Mouse (Mus musculus) liver, embryonic 13.5 days (tissue): ENCODE data around the gene Hoxb4. TPM values are rescaled to one million over a fixed set of nuclear protein-coding genes. Genes with fewer than 3 reads are reported as not detected.

ENCODE experiments used
- ATAC-seq: fragments of 200-750 bp; cut with Nextera tagmentation; 2 replicates; pipeline ENCODE4 v1.8.0; 2017; ENCODE audit warnings: low read depth, mild to moderate bottlenecking, moderate number of reproducible peaks, moderate library complexity
- DNase-seq: peaks from one replicate; pipeline ENCODE4 v3.0.0; 2022
- H3K27ac ChIP-seq: fragments of 300-500 bp; sonication (generic); 2 replicates; pipeline ENCODE4 v1.5.1; 2015; ENCODE audit warnings: moderate library complexity, mild to moderate bottlenecking, inconsistent platforms
- H3K27me3 ChIP-seq: fragments of 300-500 bp; sonication (generic); 2 replicates; pipeline ENCODE4 v1.6.1; 2015; ENCODE audit warnings: mild to moderate bottlenecking, inconsistent platforms
- H3K36me3 ChIP-seq: fragments of 300-500 bp; sonication (generic); 2 replicates; pipeline ENCODE4 v1.6.1; 2015; ENCODE audit warnings: mild to moderate bottlenecking, inconsistent platforms
- H3K4me1 ChIP-seq: fragments of 300-500 bp; sonication (generic); replicated peaks from 2 replicates; pipeline ENCODE4 v1.6.1; 2015; ENCODE audit warnings: inconsistent platforms
- H3K4me2 ChIP-seq: fragments of 300-500 bp; sonication (generic); 2 replicates; pipeline ENCODE4 v1.6.1; 2015; ENCODE audit warnings: inconsistent platforms, mild to moderate bottlenecking, moderate library complexity
- H3K4me3 ChIP-seq: fragments of 300-500 bp; sonication (generic); replicated peaks from 2 replicates; pipeline ENCODE4 v1.5.1; 2015; ENCODE audit warnings: mild to moderate bottlenecking, inconsistent platforms
- H3K9ac ChIP-seq: fragments of 300-500 bp; sonication (generic); 2 replicates; pipeline ENCODE4 v1.6.1; 2015; ENCODE audit warnings: mild to moderate bottlenecking, inconsistent platforms
- H3K9me3 ChIP-seq: fragments of 300-500 bp; sonication (generic); replicated peaks from 2 replicates; pipeline ENCODE4 v1.6.1; 2016; ENCODE audit warnings: inconsistent platforms
- WGBS: fragments of 180-500 bp; shearing (Covaris S2); methylation state at CpG from one replicate; pipeline ENCODE4 v1.1.7; 2015; ENCODE audit not compliant: insufficient replicate concordance; 5-methylcytosine and 5-hydroxymethylcytosine counted together
- polyA plus RNA-seq: library from polyadenylated mRNA; unstranded; fragments of >200 nt; fragmentation: Nextera tagmentation; extraction: Ambion mirVana; gene quantifications from 2 replicates; pipeline ENCODE4 v1.2.1, GENCODE M21; 2015

The Hoxb4 gene
- polyA plus RNA-seq, 1 experiment from 2014 or later = 0.16 TPM

DNA sequence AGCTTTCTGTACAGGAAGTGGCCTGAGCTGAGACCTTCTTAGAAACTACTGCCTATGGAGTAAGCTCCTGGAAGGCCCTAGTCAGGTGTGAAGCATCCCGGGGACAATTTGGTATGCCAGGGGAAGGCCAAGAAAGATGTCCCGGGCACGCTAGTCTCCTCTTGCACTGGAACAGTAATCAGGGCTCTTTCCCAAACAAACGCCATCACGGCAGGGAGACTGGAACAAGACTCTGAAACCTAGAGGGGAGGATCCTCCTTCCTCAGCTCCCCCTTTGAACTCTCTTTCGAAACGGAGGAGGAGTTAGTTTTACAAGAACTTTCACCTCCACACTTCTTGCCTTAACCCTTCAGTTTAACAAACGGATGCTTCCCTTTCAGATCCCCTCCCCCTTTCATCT lies 14.0 kb downstream of the Hoxb4 start:
- Histone ChIP-seq H3K27me3 (peaks cover 98% of the 10 kb centered on the region), H3K4me3 (no peak overlapping the region), H3K27ac (no peak overlapping the region), H3K4me2 (no peak overlapping the region; the same call in 1 of the 2 replicates), H3K36me3 (no peaks in the 10 kb centered on the region), H3K9ac (no peak overlapping the region), H3K9me3 (no peaks in the 10 kb centered on the region), H3K4me1 (0 out of 2 replicates have a peak, but pooled peaks cover 4% of the 10 kb centered on the region)
- 10% methylated on average over 8 of the region's 8 CpGs for WGBS
- DNase-seq = no peak
- ATAC-seq = no peak

DNA sequence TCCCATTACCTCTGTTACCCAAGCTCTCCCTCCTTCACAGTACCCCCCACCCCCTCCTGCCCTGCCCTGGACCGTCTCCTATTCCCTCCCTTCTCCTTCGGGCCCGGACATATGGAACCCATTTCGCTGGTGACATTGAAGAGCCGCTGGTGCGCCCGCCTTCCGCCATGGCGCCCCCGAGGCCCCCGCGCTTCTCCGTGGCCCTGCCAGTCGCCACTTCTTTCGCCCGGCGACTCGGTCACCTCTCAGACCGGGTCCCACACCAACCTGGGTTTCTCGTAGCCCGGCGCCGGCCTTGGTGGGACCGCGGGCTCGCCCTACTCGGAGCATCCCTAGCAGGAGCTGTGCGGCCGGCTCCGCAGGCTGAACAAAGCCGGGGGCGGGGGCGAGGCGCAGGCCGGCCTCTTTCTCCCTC lies 14.6 kb downstream of the Hoxb4 start:
- Histone ChIP-seq H3K4me1 (0 out of 2 replicates have a peak, but pooled peaks cover 4% of the 10 kb centered on the region), H3K9ac (no peak overlapping the region; the same call in 1 of the 2 replicates), H3K4me3 (peak overlapping the region; percentile 27), H3K36me3 (no peaks in the 10 kb centered on the region), H3K9me3 (no peaks in the 10 kb centered on the region), H3K27me3 (peaks cover 98% of the 10 kb centered on the region), H3K4me2 (peak overlapping the region; percentile 41), H3K27ac (0 out of 2 replicates have a peak overlapping the region, but pooled peaks have one; percentile 21)
- 10% methylated on average over 35 of the region's 35 CpGs for WGBS
- no peak for DNase-seq
- ATAC-seq = no peak

- H3K9me3 ChIP-seq = no peaks in the 10 kb centered on the region
- WGBS = 33% methylated on average over 17 of the region's 17 CpGs
- peak overlapping the region; percentile 27; the same call in 1 of the 2 replicates for H3K4me3 ChIP-seq
- no peaks in the 10 kb centered on the region for H3K36me3 ChIP-seq
- 0 out of 2 replicates have a peak, but pooled peaks cover 4% of the 10 kb centered on the region for H3K4me1 ChIP-seq
- no peak for DNase-seq
- peak overlapping the region; percentile 21; the same call in 1 of the 2 replicates for H3K27ac ChIP-seq
- ATAC-seq = no peak
- peak overlapping the region; percentile 41 for H3K4me2 ChIP-seq
- H3K9ac ChIP-seq = 0 out of 2 replicates have a peak overlapping the region, but pooled peaks have one; percentile 9
- H3K27me3 ChIP-seq = peaks cover 98% of the 10 kb centered on the region
Measured at GRCm38 (mm10) chr11:96333241-96334001, 15.4 kb downstream of the Hoxb4 start.

DNA sequence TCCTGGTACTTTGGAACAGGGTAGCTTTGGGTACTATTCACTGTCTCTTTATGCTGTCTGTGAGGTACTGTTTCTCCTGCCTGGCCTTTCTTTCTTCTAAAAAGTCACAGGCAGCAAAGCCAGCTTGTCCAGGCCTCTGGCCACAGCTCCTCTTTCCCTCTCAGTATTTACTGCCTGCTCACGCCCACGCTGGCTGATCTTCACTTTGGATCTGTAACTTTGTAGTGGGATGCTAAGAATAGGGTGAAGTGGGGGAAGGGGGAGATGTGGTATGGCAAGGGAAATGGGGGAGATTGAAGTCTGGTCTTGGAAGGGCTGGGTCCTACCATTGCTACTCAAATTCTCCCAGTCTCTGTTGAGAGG lies 15.9 kb downstream of the Hoxb4 start:
- Histone ChIP-seq H3K4me1 (0 out of 2 replicates have a peak, but pooled peaks cover 7% of the 10 kb centered on the region), H3K27me3 (peaks cover 98% of the 10 kb centered on the region), H3K9ac (0 out of 2 replicates have a peak overlapping the region, but pooled peaks have one; percentile 9), H3K4me2 (no peak overlapping the region), H3K4me3 (no peak overlapping the region), H3K9me3 (no peaks in the 10 kb centered on the region), H3K27ac (0 out of 2 replicates have a peak overlapping the region, but pooled peaks have one; percentile 13), H3K36me3 (no peaks in the 10 kb centered on the region)
- 44% methylated on average over 2 of the region's 2 CpGs for WGBS
- DNase-seq (no peak), ATAC-seq (no peak)

- ATAC-seq (no peak), DNase-seq (no peak)
- H3K4me3 ChIP-seq = no peak overlapping the region
- H3K4me1 ChIP-seq = 0 out of 2 replicates have a peak, but pooled peaks cover 8% of the 10 kb centered on the region
- 46% methylated on average over 3 of the region's 3 CpGs for WGBS
- H3K4me2 ChIP-seq = no peak overlapping the region
- no peak overlapping the region for H3K27ac ChIP-seq
- peaks cover 100% of the 10 kb centered on the region for H3K27me3 ChIP-seq
- H3K36me3 ChIP-seq = no peaks in the 10 kb centered on the region
- H3K9me3 ChIP-seq = no peaks in the 10 kb centered on the region
- no peak overlapping the region for H3K9ac ChIP-seq
Measured at GRCm38 (mm10) chr11:96334998-96335397, 16.9 kb downstream of the Hoxb4 start.

DNA sequence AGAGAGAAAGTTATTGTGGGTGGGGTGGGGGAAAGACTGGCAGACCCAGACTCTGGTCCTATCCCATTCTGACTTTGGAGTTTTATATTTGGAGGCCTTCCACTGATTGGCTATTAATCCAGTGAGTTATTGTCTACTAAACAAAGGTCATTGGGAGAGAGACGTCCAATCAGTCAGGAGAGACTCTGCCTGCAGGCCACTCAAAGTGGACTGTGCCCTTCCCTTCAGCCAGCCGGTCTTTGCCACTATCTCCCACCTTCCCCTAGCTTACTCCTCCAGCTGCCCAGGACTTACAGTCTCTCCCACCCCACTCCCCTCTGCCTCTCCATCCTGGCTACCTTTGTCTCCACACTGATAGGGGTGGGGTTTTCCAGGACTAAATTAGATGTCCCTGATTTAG lies 18.5 kb downstream of the Hoxb4 start:
- ATAC-seq = no peak

GRCm38 (mm10) chr11:96337026-96337425 lies 19.0 kb downstream of the Hoxb4 start:
- ATAC-seq = no peak

More for the DNA sequence above, 18.5 kb downstream of the Hoxb4 start:
- Histone ChIP-seq H3K4me3 (no peak overlapping the region), H3K4me2 (no peak overlapping the region), H3K27me3 (peaks cover 100% of the 10 kb centered on the region), H3K36me3 (no peaks in the 10 kb centered on the region), H3K9ac (no peak overlapping the region), H3K4me1 (0 out of 2 replicates have a peak, but pooled peaks cover 8% of the 10 kb centered on the region), H3K27ac (no peak overlapping the region), H3K9me3 (no peaks in the 10 kb centered on the region)
- WGBS = 36% methylated on average over 2 of the region's 2 CpGs
- DNase-seq = no peak

DNA sequence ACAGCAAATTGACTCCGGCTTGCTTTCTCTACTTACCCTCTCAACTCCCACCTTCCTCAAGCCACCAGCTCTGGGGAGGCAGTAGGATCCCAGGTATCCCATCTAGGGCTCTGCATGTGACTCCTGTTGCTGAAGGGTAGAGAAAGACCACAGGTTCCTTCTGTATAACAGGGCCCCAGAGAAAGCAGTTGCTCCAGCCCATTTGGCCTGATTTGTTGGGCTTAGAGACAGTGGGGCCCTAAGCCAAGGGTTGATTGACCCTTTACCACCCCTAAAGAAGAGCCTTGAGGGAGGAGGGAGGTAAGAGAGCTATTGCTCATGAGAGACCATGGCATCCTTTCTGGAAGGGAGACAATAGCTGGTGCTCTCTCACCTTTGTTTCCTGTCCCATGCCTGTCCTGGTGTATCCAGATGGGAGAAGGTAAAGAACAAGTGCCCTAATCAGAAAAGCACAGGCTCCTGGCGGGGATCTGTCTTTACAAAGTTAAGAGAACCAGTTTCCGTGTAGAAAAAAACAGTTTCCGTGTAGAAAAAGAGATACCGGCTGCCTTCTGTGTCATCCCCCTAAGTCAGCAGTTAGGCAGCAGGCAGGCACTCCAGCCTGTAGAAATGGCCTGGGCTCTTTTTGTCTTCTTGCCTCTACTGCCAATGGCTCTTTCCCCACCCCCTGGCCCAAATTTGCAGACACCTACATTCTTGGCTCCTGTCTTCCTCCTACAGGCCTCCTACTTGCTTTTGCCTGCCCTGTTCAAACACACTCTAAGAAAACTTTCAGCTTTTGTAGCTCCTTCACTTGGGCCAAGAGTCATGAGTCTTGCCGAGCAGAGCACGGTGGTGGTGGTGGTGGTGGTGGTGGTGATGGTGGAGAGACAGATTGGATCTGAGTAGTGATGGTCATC lies 21.1 kb downstream of the Hoxb4 start:
- Histone ChIP-seq H3K27me3 (peaks cover 100% of the 10 kb centered on the region), H3K4me3 (no peak overlapping the region), H3K4me2 (no peak overlapping the region), H3K9ac (no peak overlapping the region), H3K36me3 (no peaks in the 10 kb centered on the region), H3K27ac (no peak overlapping the region), H3K9me3 (no peaks in the 10 kb centered on the region), H3K4me1 (peaks cover 4% of the 10 kb centered on the region; the same call in 1 of the 2 replicates)
- DNase-seq (no peak), ATAC-seq (no peak)
- WGBS = 26% methylated on average over 7 of the region's 7 CpGs

More at GRCm38 (mm10) chr11:96337026-96337425, 19.0 kb downstream of the Hoxb4 start:
- 29% methylated on average over 6 of the region's 6 CpGs for WGBS
- no peak overlapping the region for H3K27ac ChIP-seq
- peaks cover 100% of the 10 kb centered on the region for H3K27me3 ChIP-seq
- H3K4me1 ChIP-seq = peaks cover 4% of the 10 kb centered on the region; the same call in 1 of the 2 replicates
- no peak overlapping the region for H3K4me2 ChIP-seq
- no peak overlapping the region for H3K4me3 ChIP-seq
- H3K36me3 ChIP-seq = no peaks in the 10 kb centered on the region
- H3K9ac ChIP-seq = no peak overlapping the region
- no peak for DNase-seq
- no peaks in the 10 kb centered on the region for H3K9me3 ChIP-seq

DNA sequence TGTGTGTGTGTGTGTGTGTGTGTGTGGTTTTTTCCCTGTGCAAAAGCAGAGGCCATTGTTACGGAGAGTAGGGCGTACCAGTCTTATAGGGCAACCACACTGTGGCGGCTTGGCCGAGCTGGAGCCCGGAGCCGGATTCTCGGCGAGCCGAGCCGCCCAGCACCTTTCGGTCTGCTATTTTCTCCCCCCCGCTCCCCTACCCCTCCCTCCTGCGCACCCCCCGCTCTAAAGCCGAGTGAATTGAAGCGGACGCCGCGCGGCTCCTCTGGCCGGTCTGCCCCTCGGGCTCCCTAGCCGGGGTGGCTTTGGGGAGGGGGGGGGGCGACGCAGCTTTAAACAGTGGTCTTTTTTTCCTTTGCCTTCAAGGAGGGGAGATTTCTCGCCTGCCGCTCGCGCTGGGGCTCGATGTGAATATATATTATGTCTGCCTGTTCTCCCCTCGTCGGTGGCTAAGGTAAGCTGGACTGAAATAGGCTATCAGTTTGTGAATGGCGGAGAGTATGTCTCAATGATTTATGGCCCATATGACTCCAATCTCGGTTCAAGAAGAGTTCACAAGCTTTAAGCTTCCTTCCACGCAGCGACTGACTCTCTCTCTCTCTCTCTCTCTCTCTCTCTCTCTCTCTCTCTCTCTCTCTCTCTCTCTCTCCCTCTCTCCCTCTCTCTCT lies 22.8 kb downstream of the Hoxb4 start:
- Histone ChIP-seq H3K27ac (peak overlapping the region; percentile 62), H3K27me3 (peaks cover 100% of the 10 kb centered on the region), H3K9ac (no peak overlapping the region), H3K36me3 (no peaks in the 10 kb centered on the region), H3K4me1 (peaks cover 7% of the 10 kb centered on the region; the same call in 1 of the 2 replicates), H3K9me3 (no peaks in the 10 kb centered on the region), H3K4me3 (peak overlapping the region; percentile 27; the same call in 1 of the 2 replicates), H3K4me2 (peak overlapping the region; percentile 30)
- DNase-seq (no peak), ATAC-seq (no peak)
- 1% methylated on average over 34 of the region's 36 CpGs for WGBS

- peak overlapping the region; percentile 42 for H3K4me2 ChIP-seq
- H3K4me3 ChIP-seq = peak overlapping the region; percentile 32
- H3K4me1 ChIP-seq = peaks cover 7% of the 10 kb centered on the region; the same call in 1 of the 2 replicates
- no peaks in the 10 kb centered on the region for H3K9me3 ChIP-seq
- H3K27me3 ChIP-seq = peaks cover 100% of the 10 kb centered on the region
- H3K9ac ChIP-seq = peak overlapping the region; percentile 45
- H3K27ac ChIP-seq = peak overlapping the region; percentile 39
- WGBS = 3% methylated on average over 40 of the region's 40 CpGs
- DNase-seq = no peak
- H3K36me3 ChIP-seq = no peaks in the 10 kb centered on the region
- no peak for ATAC-seq
Measured at GRCm38 (mm10) chr11:96341701-96342575, 23.9 kb downstream of the Hoxb4 start.
